Mouse (Mus musculus) embryonic facial prominence, embryonic 10.5 days (tissue): ENCODE measurements around the gene Cemip. TPM values are rescaled to one million over a fixed set of nuclear protein-coding genes. Genes with fewer than 3 reads are reported as not detected.
A peak's percentile ranks its signal among the peaks of the same experiment; 100 is the strongest.

ENCODE experiments used
- DNase-seq: peaks from one replicate; pipeline ENCODE4 v3.0.0-alpha.2; 2017; ENCODE audit warnings: low spot score
- H3K27ac ChIP-seq: fragments of 300-500 bp; sonication (generic); replicated peaks from 2 replicates; pipeline ENCODE4 v1.5.1; 2016; ENCODE audit warnings: mild to moderate bottlenecking
- H3K27me3 ChIP-seq: fragments of 300-500 bp; sonication (generic); replicated peaks from 2 replicates; pipeline ENCODE4 v1.6.1; 2016; ENCODE audit warnings: low read depth, mild to moderate bottlenecking; ENCODE audit not compliant: poor library complexity, severe bottlenecking
- H3K36me3 ChIP-seq: fragments of 300-500 bp; sonication (generic); replicated peaks from 2 replicates; pipeline ENCODE4 v1.6.1; 2016; ENCODE audit warnings: mild to moderate bottlenecking, moderate library complexity
- H3K4me1 ChIP-seq: fragments of 300-500 bp; sonication (generic); 2 replicates; pipeline ENCODE4 v1.6.1; 2016
- H3K4me3 ChIP-seq: fragments of 300-500 bp; sonication (generic); 2 replicates; pipeline ENCODE4 v1.5.1; 2016; ENCODE audit warnings: mild to moderate bottlenecking, moderate library complexity
- H3K9me3 ChIP-seq: fragments of 300-500 bp; sonication (generic); 2 replicates; pipeline ENCODE4 v1.6.1; 2016; ENCODE audit warnings: mild to moderate bottlenecking
- WGBS: fragments of 180-500 bp; shearing (Covaris S2); methylation state at CpG from one replicate; pipeline ENCODE4 v1.1.7; 2016; 5-methylcytosine and 5-hydroxymethylcytosine counted together
- polyA plus RNA-seq: library from polyadenylated mRNA; unstranded; fragments of >200 nt; fragmentation: Nextera tagmentation; extraction: Ambion mirVana; gene quantifications from 2 replicates; pipeline ENCODE4 v1.2.1, GENCODE M21; 2016

Gene Cemip
- polyA plus RNA-seq, 1 experiment from 2014 or later: 0.42 TPM

GRCm38 (mm10) chr7:83975283-83975682 lies 111.0 kb downstream of the Cemip start:
- Histone ChIP-seq H3K27ac (no peak overlapping the region), H3K27me3 (no peaks in the 10 kb centered on the region), H3K4me3 (no peak overlapping the region), H3K4me1 (peaks cover 11% of the 10 kb centered on the region), H3K36me3 (no peaks in the 10 kb centered on the region), H3K9me3 (no peaks in the 10 kb centered on the region)
- no peak for DNase-seq
- 87% methylated on average over 6 of the region's 6 CpGs for WGBS

DNA sequence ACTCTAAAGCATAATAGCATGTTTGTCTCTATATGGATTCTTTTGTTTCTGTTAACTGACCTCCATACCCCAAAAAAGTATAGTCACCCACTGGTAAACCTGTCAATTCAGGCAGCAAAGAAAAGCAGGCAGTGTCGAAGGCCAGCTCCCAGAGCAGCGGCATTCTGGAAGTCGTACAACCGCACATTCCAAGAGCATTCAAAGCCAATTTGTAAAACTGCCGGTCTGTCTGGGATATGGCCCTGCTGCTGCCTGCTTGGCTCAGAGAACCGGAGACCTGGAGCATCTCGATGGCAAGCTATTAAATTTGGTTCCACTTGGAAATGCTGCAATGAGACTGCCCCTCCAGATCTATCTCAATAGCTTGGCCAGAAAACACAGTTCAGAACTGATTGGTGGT lies 113.8 kb downstream of the Cemip start:
- Histone ChIP-seq H3K4me1 (peaks cover 11% of the 10 kb centered on the region), H3K27me3 (no peaks in the 10 kb centered on the region), H3K36me3 (no peaks in the 10 kb centered on the region), H3K27ac (no peak overlapping the region), H3K9me3 (no peaks in the 10 kb centered on the region), H3K4me3 (no peak overlapping the region)
- DNase-seq: no peak
- WGBS: 69% methylated on average over 7 of the region's 7 CpGs

DNA sequence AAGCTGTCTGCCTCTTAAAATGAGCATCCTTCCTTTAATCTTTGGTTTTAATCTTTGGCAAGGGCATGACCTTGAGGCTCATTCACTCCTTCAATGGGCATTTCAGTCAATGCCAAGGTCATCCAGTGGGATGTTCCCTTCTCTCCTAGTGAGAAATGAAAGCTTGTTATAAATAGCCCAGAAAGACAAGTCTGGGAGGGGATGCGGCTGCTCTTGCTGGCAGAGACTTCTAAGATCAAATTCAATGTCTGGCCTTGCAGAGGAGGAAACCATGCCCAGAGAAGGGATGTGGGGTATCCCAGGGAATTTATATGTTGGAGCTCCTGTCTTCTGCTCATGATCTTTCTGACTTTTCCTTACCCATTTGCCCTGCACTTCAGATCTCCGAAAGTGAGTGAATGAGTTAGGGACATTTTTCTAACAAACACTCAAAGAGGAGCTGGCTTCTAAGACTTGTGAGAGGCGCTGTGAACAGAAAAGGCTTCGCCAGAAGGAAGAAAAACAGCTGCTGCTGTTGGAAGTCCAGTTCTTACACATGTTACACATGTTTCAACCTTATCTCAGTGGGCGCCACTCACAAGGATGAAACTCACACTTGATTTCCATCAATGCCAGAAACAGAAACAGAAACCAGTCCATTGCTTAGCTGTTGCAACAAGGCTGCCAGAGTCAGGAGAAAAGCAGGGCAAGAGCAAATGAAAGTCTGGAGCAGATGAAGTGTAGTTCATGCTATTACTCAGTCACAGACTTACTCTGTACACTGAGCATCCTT lies 120.1 kb downstream of the Cemip start:
- DNase-seq: no peak
- Histone ChIP-seq H3K4me3 (no peak overlapping the region), H3K4me1 (no peaks in the 10 kb centered on the region), H3K36me3 (no peaks in the 10 kb centered on the region), H3K9me3 (no peaks in the 10 kb centered on the region), H3K27me3 (no peaks in the 10 kb centered on the region), H3K27ac (no peak overlapping the region)
- 89% methylated on average over 5 of the region's 5 CpGs for WGBS

GRCm38 (mm10) chr7:83965181-83965580 lies 121.1 kb downstream of the Cemip start:
- no peaks in the 10 kb centered on the region for H3K36me3 ChIP-seq
- H3K4me1 ChIP-seq: no peaks in the 10 kb centered on the region
- H3K27ac ChIP-seq: no peak overlapping the region
- H3K9me3 ChIP-seq: no peaks in the 10 kb centered on the region
- no peak overlapping the region for H3K4me3 ChIP-seq
- DNase-seq: no peak
- no peaks in the 10 kb centered on the region for H3K27me3 ChIP-seq

DNA sequence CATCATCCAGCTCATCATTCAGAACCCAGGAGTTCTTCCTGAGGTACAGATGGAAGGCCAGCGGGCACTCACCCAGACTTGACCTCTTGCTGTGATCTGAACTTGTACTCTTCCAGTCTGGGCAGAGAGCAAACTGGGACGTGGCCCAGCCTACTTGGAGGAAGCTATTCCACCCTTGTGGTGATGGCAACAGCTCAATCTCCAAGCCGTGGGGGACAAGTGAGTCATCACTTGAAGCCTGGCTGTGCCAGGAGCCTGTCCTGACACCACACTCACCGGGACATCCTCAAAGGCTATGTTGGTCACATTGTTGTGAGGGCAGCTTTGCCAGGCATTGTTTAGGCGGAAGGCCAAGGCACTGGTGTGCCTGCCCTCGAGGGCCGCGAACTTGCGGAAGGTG lies 133.8 kb downstream of the Cemip start:
- Histone ChIP-seq H3K27me3 (no peaks in the 10 kb centered on the region), H3K9me3 (no peaks in the 10 kb centered on the region), H3K4me1 (peaks cover 7% of the 10 kb centered on the region; the same call in 1 of the 2 replicates), H3K4me3 (no peak overlapping the region), H3K36me3 (no peaks in the 10 kb centered on the region), H3K27ac (no peak overlapping the region)
- no peak for DNase-seq
- 93% methylated on average over 9 of the region's 9 CpGs for WGBS

DNA sequence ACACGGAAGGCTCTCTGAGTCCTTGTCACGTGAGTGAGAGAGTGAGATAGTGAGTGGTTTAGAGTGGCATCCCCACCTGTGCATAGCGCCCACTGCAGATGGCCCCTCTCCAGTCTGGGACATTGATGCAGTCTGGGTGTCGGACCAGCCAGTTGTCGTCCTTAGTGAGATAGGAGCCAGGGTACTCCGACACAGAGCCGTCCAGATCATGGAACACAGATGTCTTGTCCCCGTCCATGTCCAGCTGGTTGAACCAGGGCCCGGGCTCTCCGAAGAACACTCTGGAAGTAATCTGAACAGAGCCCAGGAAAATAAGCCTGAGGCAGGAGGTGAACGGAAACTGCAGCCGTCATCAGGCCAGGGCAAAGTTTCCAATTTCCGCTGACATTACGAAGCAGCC lies 135.0 kb downstream of the Cemip start:
- Histone ChIP-seq H3K4me1 (peaks cover 7% of the 10 kb centered on the region; the same call in 1 of the 2 replicates), H3K4me3 (no peak overlapping the region), H3K27ac (no peak overlapping the region; the same call in 1 of the 2 replicates), H3K27me3 (no peaks in the 10 kb centered on the region), H3K9me3 (no peaks in the 10 kb centered on the region), H3K36me3 (no peaks in the 10 kb centered on the region)
- DNase-seq: peak; percentile 36
- 61% methylated on average over 14 of the region's 14 CpGs for WGBS

GRCm38 (mm10) chr7:83949662-83950061 lies 136.6 kb downstream of the Cemip start:
- no peak overlapping the region for H3K4me3 ChIP-seq
- no peak overlapping the region for H3K27ac ChIP-seq
- H3K4me1 ChIP-seq: peaks cover 7% of the 10 kb centered on the region; the same call in 1 of the 2 replicates
- no peak for DNase-seq
- no peaks in the 10 kb centered on the region for H3K36me3 ChIP-seq
- H3K27me3 ChIP-seq: no peaks in the 10 kb centered on the region
- 69% methylated on average over 6 of the region's 6 CpGs for WGBS
- no peaks in the 10 kb centered on the region for H3K9me3 ChIP-seq

DNA sequence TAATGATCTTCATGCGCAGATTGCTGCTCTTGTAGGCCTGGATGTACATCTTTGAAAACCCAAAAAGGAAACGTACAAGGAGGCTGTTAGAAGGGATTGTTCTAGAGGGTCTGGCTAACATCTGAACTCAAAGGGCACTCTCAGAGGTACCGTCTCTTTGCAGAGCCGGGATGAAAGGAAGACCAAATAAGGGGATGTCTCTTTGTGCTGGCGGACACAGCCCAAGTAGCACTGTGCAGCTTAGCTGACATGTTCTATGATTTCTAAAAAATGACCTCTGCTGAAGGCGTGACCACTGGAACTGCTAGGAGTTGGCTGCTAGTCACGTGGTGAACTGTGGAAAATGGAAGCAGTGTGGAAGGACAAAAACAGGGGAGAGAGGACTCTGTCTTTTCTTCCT lies 137.6 kb downstream of the Cemip start:
- H3K36me3 ChIP-seq: no peaks in the 10 kb centered on the region
- no peak overlapping the region for H3K4me3 ChIP-seq
- DNase-seq: no peak
- no peaks in the 10 kb centered on the region for H3K27me3 ChIP-seq
- H3K4me1 ChIP-seq: peaks cover 7% of the 10 kb centered on the region; the same call in 1 of the 2 replicates
- H3K27ac ChIP-seq: no peak overlapping the region
- no peaks in the 10 kb centered on the region for H3K9me3 ChIP-seq
- WGBS: 82% methylated on average over 7 of the region's 7 CpGs

DNA sequence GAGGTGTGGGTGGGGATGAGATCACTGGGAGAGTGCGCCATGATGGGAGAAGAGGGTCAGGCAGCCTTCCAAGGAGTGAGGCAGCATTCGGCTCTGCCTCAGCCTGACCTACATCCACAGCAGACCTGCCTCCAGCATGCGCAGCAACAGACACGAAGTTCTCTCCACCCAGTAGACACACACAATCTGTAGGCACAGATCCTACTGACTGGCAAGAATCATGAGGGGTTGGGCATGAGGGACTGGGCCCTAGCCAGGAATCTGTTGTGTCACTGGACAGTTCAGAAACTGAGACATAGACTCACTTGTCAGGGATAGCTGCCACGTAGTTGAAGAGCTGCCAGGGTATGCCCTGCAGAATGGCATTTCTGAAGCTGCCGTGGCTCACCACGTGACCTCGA lies 144.6 kb downstream of the Cemip start:
- Histone ChIP-seq H3K9me3 (no peaks in the 10 kb centered on the region), H3K27ac (no peak overlapping the region), H3K4me3 (no peak overlapping the region), H3K36me3 (no peaks in the 10 kb centered on the region), H3K4me1 (no peaks in the 10 kb centered on the region), H3K27me3 (no peaks in the 10 kb centered on the region)
- WGBS: 88% methylated on average over 8 of the region's 8 CpGs
- DNase-seq: no peak

DNA sequence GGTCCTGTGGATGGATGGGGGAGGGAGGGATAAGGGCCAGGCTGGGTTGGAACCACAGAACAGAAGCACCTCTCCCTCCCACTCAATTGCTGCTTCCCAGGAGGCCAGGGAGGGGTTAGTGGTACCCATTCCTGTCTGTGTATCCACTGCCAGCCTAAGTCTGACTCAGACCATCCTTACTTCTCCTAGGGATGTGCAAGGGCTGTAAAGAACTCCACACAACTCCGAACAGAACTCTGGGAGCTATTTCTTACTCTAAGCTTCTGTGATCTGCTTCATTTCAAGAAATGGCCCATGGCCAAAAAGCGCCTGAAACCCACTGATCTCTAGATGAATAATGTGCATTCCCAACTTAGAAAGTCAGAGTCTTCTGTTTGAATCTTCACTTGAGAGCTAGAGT lies 146.2 kb downstream of the Cemip start:
- no peak for DNase-seq
- H3K4me3 ChIP-seq: no peak overlapping the region
- no peaks in the 10 kb centered on the region for H3K27me3 ChIP-seq
- H3K27ac ChIP-seq: no peak overlapping the region
- H3K36me3 ChIP-seq: no peaks in the 10 kb centered on the region
- H3K4me1 ChIP-seq: no peaks in the 10 kb centered on the region
- 85% methylated on average over 2 of the region's 2 CpGs for WGBS
- no peaks in the 10 kb centered on the region for H3K9me3 ChIP-seq

DNA sequence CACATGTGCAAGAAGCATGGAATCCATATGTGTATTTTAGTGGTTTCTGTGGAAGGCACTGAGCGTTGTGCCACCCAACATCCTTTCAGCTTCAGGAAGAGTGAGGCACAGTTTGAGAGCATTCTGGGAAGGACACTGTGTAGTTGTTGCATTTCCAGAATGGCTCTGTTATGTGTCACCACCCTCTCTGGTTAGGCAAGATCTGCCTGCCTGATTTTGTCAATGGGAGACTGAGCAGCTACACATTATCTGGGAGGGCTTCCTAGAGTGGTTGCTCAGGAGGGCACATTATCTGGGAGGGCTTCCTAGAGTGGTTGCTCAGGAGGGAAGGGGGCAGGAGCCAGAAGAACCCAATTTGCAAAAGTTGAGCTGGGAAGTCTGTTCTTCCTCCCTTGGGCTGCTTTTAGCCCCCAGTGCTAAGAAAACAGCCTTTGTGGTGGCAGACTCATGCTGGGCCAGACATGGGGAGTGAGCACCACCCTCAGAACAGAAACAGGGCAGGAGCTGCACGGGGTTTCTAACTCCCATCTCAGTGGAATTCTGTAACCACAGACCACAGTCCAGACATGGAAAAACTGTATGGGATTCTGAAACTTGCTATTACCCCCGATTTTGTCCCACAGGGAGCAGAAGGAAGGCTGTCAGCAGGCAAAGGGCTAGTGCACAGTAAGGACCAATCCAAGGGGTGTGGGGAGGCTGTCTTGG lies 147.1 kb downstream of the Cemip start:
- Histone ChIP-seq H3K27ac (no peak overlapping the region), H3K9me3 (no peaks in the 10 kb centered on the region), H3K27me3 (no peaks in the 10 kb centered on the region), H3K36me3 (no peaks in the 10 kb centered on the region), H3K4me1 (no peaks in the 10 kb centered on the region), H3K4me3 (no peak overlapping the region)
- WGBS: 63% methylated on average over 3 of the region's 3 CpGs
- DNase-seq: no peak

DNA sequence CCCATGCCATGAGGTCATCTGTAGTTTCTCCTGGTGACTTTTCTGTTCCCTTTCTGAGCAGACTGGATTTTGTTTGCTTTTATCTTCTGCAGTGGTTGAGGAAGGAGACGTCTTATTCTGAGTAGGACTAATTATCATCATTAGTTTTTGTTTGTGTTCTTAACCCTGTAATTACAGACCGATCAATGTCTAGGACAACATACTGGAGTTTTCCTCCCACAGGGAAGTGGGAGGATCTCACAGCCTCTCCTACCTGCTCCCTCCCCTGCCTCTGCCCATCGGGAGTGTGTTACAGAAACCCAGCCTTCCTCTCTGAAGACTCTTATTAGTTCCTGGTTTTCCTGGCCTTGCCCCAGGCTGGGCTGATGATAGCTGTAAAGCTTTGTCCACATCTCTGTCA lies 164.7 kb downstream of the Cemip start:
- Histone ChIP-seq H3K27me3 (no peaks in the 10 kb centered on the region), H3K9me3 (no peaks in the 10 kb centered on the region), H3K36me3 (no peaks in the 10 kb centered on the region), H3K4me3 (no peak overlapping the region), H3K4me1 (peaks cover 5% of the 10 kb centered on the region; the same call in 1 of the 2 replicates), H3K27ac (no peak overlapping the region)
- 36% methylated on average over 3 of the region's 3 CpGs for WGBS
- DNase-seq: no peak

GRCm38 (mm10) chr7:83920241-83920640 lies 166.1 kb downstream of the Cemip start:
- Histone ChIP-seq H3K27ac (no peak overlapping the region), H3K36me3 (no peaks in the 10 kb centered on the region), H3K4me3 (no peak overlapping the region), H3K4me1 (peaks cover 5% of the 10 kb centered on the region; the same call in 1 of the 2 replicates), H3K9me3 (no peaks in the 10 kb centered on the region), H3K27me3 (no peaks in the 10 kb centered on the region)
- WGBS: 87% methylated on average over 4 of the region's 4 CpGs
- DNase-seq: no peak
